Mouse (Mus musculus) heart, postnatal 10 days (tissue): Measurements from ENCODE around the gene Fam107a. TPM values are rescaled to one million over a fixed set of nuclear protein-coding genes. Genes with fewer than 3 reads are reported as not detected.
A peak's percentile ranks its signal among the peaks of the same experiment; 100 is the strongest.

ENCODE experiments used
- DNase-seq, 2 experiments: peaks; one replicate each; pipeline ENCODE4 v3.0.0; 2021
- intact Hi-C: fragments of 180-260 bp; cut with DNase I; formaldehyde crosslinking; loops from one replicate; pipeline ENCODE4 v1.15.1; 2025
- total RNA-seq, 2 experiments: library from RNA; stranded (reverse); gene quantifications; 2 replicates each; pipeline ENCODE4 v1.2.3; 2021

Gene Fam107a
- total RNA-seq = 10 to 100 TPM in 1 of 2 experiments, 1 to 10 TPM in 1; 2.7 to 11.2 TPM

GRCm38 (mm10) chr14:8317194-8318097 lies at the start of gene Fam107a:
TSS of gene Fam107a (minus strand) at chr14:8318023.
- no peak for DNase-seq
- intact Hi-C loops = no loop called here

GRCm38 (mm10) chr14:8367121-8367520 lies 49.3 kb upstream of the Fam107a start:
- DNase-seq = no peak
- intact Hi-C loops = no loop called here

- intact Hi-C loops = no loop called here
- no peak for DNase-seq
These were observed 48.0 kb upstream of the Fam107a start for GRCm38 (mm10) chr14:8365833-8366232.

GRCm38 (mm10) chr14:8356836-8357235 lies 39.0 kb upstream of the Fam107a start:
- intact Hi-C loops = loop anchor here (2.0 to 10.0 kb wide), 2 partner anchors 104 to 248 kb away; no protein-coding TSS in a partner anchor
- DNase-seq = no peak

DNA sequence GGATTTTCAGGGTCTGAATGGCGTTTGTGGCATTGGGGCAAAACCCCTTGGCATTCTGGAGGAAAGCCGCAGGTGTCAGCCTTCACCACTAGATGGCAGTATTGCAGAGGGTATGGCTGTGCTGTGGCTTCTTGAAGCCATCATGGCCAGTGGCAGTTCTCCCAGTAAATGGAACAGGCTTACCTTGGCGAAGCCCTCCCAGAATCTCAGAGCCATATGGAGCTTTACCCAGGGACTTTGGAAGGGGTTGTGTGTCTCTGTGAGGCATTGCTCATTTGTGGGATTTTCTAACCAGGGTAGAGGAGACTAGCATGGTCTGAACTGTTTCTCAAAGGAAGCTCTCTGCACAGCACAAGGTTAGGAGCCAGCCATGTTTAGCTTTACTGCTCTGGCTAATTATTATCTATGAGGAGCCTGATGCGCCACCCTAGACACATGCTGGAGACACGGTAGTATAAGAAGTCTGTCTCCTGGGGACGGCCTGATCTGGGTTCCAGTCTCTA lies 38.2 kb upstream of the Fam107a start:
- intact Hi-C loops = loop anchor here (2.0 to 10.0 kb wide), 2 partner anchors 105 to 249 kb away; no protein-coding TSS in a partner anchor
- DNase-seq = peak; percentile 66 to 84

- intact Hi-C loops = loop anchor here (10.0 kb wide), 1 partner anchor 174 kb away; the partner anchor contains the start of gene Pdhb
- no peak for DNase-seq
These were observed 31.1 kb upstream of the Fam107a start for GRCm38 (mm10) chr14:8348927-8349326.

GRCm38 (mm10) chr14:8346255-8346997 lies 28.6 kb upstream of the Fam107a start:
- intact Hi-C loops = loop anchor here (1.0 to 10.0 kb wide), 5 partner anchors 46 to 382 kb away; partner anchors contain the start of gene Pdhb
- peak; percentile 87 to 94 for DNase-seq

DNA sequence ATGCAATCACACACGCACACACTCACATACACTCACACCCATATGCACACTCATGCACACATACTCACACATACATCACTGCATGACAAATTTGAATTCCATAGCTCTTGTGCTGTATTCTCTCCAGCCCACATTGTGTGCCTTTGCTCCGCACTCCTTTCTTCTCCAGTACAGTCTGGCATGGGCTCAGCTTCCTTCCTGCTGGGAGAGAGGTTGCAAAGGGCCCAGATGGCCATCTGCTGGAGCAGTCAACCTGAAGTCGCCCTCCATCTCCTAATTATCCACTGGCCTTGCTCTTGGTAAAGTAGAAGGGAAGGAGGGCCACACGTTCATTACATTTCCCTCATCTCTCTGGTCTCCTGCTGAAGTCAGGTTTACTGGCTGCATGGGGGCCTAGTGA lies 27.7 kb upstream of the Fam107a start:
- no peak for DNase-seq
- intact Hi-C loops = loop anchor here (10.0 kb wide), 1 partner anchor 171 kb away; the partner anchor contains the start of gene Pdhb

DNA sequence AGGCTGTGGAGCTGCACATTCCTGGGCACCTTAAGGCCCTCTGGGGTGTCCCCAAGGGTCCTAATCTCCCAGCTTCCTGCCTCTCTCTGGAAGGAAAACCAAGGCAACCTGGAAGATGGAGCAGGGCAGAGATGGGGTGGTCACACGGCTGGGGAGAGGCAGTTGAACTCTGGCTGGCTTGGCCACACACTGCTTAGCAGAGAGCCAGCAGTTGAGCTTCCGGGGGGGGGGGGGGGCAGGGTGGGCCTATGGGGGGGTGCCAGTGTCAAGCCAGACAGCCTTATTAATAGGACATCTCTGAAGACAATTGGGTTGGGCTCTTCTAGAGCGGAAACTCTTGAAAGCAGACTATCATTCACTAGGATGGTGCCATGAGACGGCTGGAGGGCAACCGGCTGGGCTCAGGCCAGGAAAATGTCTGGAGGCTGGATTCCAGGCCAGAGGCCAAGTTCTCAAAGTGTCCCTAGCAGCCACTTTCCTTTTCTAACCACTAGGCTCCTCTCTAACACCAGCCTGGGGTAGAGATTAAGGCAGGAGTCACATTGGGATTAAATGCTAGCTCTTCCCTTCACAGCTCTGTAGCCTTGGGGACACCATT lies 24.8 kb upstream of the Fam107a start:
- peak; percentile 79 to 82 for DNase-seq
- intact Hi-C loops = loop anchor here (2.0 to 10.0 kb wide), 3 partner anchors 28 to 168 kb away; partner anchors contain the start of gene Pdhb

- intact Hi-C loops = loop anchor here (5.0 to 10.0 kb wide), 2 partner anchors 123 to 165 kb away; partner anchors contain the start of gene Pdhb
These were observed 22.4 kb upstream of the Fam107a start for GRCm38 (mm10) chr14:8340226-8340625.

GRCm38 (mm10) chr14:8335947-8336346 lies 18.1 kb upstream of the Fam107a start:
- no peak for DNase-seq
- intact Hi-C loops = no loop called here

More at GRCm38 (mm10) chr14:8340226-8340625, 22.4 kb upstream of the Fam107a start:
- DNase-seq = no peak

GRCm38 (mm10) chr14:8334511-8334910 lies 16.7 kb upstream of the Fam107a start:
- intact Hi-C loops = no loop called here
- DNase-seq = peak; percentile 37 to 62

GRCm38 (mm10) chr14:8332314-8333252 lies 14.8 kb upstream of the Fam107a start:
- intact Hi-C loops = no loop called here
- no peak for DNase-seq

DNA sequence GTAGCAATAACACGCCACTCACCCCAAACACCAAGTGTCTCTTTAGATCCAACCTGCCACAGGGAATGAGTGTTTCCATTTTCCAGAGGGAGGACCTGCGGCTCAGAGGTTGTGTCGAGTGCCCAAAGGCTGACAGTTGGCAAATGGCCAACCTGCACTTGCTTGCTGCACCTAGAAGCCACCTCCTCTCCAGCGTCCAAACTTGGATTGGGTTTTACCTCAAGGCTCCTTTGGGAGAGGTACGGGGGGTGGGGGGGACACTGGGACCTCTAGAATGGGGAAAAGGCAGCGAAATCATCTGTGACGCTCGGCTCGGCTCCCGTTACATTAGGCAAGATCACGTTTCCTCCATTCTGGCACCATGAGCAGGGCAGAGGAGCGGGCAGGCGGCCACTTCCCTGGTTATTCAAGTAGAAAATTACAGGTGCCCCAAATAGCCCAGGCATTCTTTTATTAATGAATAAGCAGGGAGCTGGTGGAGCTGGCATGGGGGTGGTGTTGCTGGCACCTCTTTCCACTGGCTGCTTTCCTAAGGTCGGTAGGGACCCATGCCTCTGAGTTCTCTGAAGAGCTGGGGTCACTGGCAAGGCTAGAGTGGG lies 13.6 kb upstream of the Fam107a start:
- DNase-seq = peak; percentile 58 to 64
- intact Hi-C loops = no loop called here

- intact Hi-C loops = no loop called here
- no peak for DNase-seq
These were observed 12.6 kb upstream of the Fam107a start for GRCm38 (mm10) chr14:8330390-8330789.

- no peak for DNase-seq
- intact Hi-C loops = no loop called here
These were observed 11.7 kb upstream of the Fam107a start for GRCm38 (mm10) chr14:8329552-8329951.

DNA sequence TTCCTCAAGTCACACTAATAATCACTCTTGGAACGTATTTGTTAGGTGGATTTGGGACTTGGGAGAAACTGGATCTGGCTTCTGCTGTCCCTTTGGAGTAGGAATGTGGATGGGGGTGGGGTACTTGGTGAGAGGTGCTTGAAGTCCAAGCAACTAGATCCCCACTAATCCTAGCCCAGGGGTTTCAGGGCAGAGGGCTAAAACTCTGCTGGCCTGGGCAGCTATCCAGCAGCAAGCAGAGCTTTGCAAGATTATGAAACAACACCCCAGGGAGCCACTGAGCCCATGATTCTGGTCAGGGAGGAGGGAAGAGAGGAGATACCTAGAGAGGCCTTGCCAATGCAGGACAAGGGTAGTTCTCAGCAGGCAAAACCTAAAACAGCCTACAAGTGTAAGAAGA lies 9.5 kb upstream of the Fam107a start:
- peak; percentile 22 to 27 for DNase-seq
- intact Hi-C loops = no loop called here

DNA sequence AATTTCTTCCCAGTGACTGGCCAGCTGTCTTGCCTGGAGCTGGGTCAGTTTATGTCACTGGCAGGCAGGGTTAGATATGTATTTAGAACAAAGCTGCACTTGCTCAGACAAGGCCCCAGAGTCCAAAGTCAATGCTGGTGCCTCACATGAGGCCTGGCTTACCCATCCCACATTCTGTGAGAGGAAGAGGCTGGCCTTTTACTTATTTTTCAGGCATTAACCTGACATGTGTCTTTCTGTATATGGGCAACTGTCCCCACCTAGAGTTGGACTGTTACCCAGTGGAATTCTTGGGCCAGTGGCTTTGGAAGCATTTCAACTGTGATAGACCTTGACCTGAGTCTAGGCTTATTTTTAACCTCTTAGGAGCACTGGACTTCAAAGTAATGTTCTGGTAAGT lies 9.1 kb upstream of the Fam107a start:
- intact Hi-C loops = no loop called here

DNA sequence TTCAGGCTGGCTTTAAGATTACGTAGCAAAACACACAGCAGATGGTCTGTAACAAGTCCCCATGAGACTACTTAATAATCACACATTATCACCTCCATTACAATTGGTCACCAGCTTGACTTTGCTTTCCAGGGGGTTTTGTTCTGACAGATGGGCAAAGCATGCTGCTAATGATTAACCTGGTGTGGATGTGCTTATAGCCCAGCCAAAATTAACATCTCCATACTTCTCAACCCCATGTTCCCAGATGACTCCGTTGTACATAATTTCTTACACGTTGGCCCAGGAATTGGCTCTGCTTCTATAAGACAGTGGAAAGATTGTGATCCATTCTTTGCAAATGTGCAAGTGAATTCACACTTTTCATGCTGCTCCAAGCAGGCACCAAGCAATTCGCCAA lies 7.9 kb upstream of the Fam107a start:
- DNase-seq = no peak
- intact Hi-C loops = no loop called here

More for the DNA sequence above, 9.1 kb upstream of the Fam107a start:
- peak; percentile 36 to 40 for DNase-seq
